Mouse (Mus musculus): ENCODE measurements around the gene Rassf7.

DNA sequence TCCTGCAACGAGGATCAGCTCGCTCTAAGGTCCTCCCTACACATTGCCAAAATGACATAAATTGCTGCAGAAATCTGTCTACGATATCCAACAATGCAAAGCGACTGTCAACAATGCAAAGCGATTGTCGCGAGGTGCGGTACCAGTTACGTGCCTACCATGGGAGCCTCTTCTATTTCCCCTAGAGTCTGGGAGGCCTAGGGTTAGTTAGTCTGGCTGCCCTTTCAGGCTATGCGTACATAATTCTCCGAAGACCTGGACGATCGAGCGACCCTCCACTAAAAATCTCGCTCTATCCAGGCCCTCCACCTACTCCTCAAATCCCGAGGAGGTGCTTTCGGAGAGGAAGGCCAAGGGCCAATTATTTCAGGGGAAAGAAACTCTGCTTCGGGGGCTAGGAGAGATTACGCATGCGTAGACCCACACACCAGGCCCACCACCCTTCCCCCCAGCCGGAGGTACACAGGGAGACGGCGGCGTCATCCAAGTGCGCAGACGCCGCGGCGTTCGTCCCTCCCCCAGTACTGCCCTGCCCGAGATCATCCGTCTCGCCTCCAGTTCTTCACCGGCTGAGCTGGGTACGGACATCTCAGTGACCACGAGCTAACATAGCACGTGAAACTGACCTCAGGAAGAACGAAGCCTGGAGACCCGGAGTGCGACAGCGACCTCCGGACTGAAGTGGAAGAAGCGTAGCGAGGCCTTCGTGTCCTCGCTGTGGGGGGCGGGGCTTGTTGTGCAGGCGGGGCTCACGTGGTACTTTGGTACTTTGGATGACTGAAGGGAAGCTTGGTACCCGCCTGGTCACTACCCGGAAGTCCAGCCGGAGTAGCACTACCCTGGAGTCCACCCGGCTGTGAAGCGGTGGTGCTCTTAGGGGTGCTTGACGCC lies 43.3 kb upstream of the Rassf7 start, which contains the start of gene Rnh1:
- peak; percentile 28; the same call in 1 of the 2 replicates for TF ChIP-seq CTCF (IDR thresholded peaks at IDR 0.05; ENCODE audit: low read depth)
- TF ChIP-seq EP300 (optimal IDR thresholded peaks at IDR 0.05) = no peak
